Mouse (Mus musculus) spleen, adult 18-20 months (tissue): Measurements from ENCODE around the gene Slc33a1.
A peak's percentile ranks its signal among the peaks of the same experiment; 100 is the strongest.

Source experiments
- DNase-seq, 2 experiments: peaks; one replicate each; pipeline ENCODE4 v3.0.0; 2022; ENCODE audit warnings: mixed read lengths in 2 of 2

The Slc33a1 gene

GRCm38 (mm10) chr3:63897177-63897576, 67.4 kb downstream of the Slc33a1 start:
- no peak for DNase-seq

- no peak for DNase-seq
Measured at GRCm38 (mm10) chr3:63896303-63896702, 68.3 kb downstream of the Slc33a1 start.

GRCm38 (mm10) chr3:63895786-63896185, 68.8 kb downstream of the Slc33a1 start:
- no peak for DNase-seq

- DNase-seq = peak in 1 of 2 experiments; percentile 1
Measured at GRCm38 (mm10) chr3:63893677-63894076, 70.9 kb downstream of the Slc33a1 start.

- no peak for DNase-seq
Measured at GRCm38 (mm10) chr3:63892154-63892553, 72.4 kb downstream of the Slc33a1 start.
